Mouse (Mus musculus): Measurements from ENCODE around the gene Tspan4.

DNA sequence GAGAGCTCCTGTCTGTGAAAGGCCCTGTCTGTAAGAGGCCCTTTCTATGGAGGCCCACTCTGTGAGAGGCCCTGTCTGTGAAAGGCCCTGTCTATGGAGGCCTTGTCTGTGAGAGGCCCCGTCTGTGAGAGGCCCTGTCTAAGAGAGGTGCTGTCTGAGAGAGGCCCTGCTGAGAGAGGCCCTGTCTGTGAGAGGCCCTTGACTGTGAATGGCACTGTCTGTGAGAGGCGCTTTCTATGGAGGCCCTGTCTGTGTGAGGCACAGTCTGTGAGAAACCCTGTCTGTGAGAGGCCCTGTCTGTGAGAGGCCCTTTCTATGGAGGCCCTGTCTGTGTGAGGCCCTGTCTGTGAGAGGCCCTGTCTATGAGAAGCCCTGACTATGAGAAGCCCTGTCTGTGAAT is 31.2 kb downstream of the Tspan4 start:
- no peak for TF ChIP-seq GATA1 (IDR thresholded peaks at IDR 0.05; ENCODE audit: low read length)
- TF ChIP-seq TAL1 (IDR thresholded peaks at IDR 0.05; ENCODE audit: low read length) = no peak
